Mouse (Mus musculus) spleen, embryonic (tissue): ENCODE data around the gene Hoxd3.

Experiments
- CTCF ChIA-PET: fragments of 350-600 bp; sonication (Branson Sonifier 250); formaldehyde crosslinking; loops from one replicate; lab custom pipeline; 2022; lab: Charles Lee

Gene Hoxd3

GRCm38 (mm10) chr2:74739869-74740268 is 28.1 kb downstream of the Hoxd3 start:
- CTCF ChIA-PET, result no interaction called here

GRCm38 (mm10) chr2:74740311-74741091 is 28.8 kb downstream of the Hoxd3 start:
- CTCF ChIA-PET, result no interaction called here

- CTCF ChIA-PET, result no interaction called here
Measured at GRCm38 (mm10) chr2:74741252-74741978, 29.7 kb downstream of the Hoxd3 start.

GRCm38 (mm10) chr2:74741979-74742277 is 30.2 kb downstream of the Hoxd3 start:
- CTCF ChIA-PET, result no interaction called here

GRCm38 (mm10) chr2:74745540-74746297 is 34.0 kb downstream of the Hoxd3 start:
- CTCF ChIA-PET, result interaction anchor here (0.6 kb wide), 1 partner anchor 55 kb away, joined by 3 read pairs; no protein-coding TSS in a partner anchor

GRCm38 (mm10) chr2:74746298-74746921 is 34.7 kb downstream of the Hoxd3 start:
- CTCF ChIA-PET, result no interaction called here

- CTCF ChIA-PET, result no interaction called here
Measured at GRCm38 (mm10) chr2:74747006-74747405, 35.3 kb downstream of the Hoxd3 start.

GRCm38 (mm10) chr2:74747661-74748141 is 36.0 kb downstream of the Hoxd3 start:
- CTCF ChIA-PET, result no interaction called here

GRCm38 (mm10) chr2:74748436-74748995 is 36.8 kb downstream of the Hoxd3 start:
- CTCF ChIA-PET, result no interaction called here

GRCm38 (mm10) chr2:74749337-74750121 is 37.8 kb downstream of the Hoxd3 start:
- CTCF ChIA-PET, result no interaction called here

- CTCF ChIA-PET, result no interaction called here
Measured at GRCm38 (mm10) chr2:74750731-74751250, 39.1 kb downstream of the Hoxd3 start.

GRCm38 (mm10) chr2:74751861-74752260 is 40.1 kb downstream of the Hoxd3 start:
- CTCF ChIA-PET, result no interaction called here

- CTCF ChIA-PET, result no interaction called here
Measured at GRCm38 (mm10) chr2:74752431-74753174, 40.9 kb downstream of the Hoxd3 start.

GRCm38 (mm10) chr2:74753175-74753523 is 41.4 kb downstream of the Hoxd3 start:
- CTCF ChIA-PET, result interaction anchor here (0.6 kb wide), 1 partner anchor 312 kb away, joined by 4 read pairs; no protein-coding TSS in a partner anchor

- CTCF ChIA-PET, result interaction anchor here (0.6 kb wide), 1 partner anchor 311 kb away, joined by 4 read pairs; no protein-coding TSS in a partner anchor
Measured at GRCm38 (mm10) chr2:74753711-74754110, 42.0 kb downstream of the Hoxd3 start.

GRCm38 (mm10) chr2:74760146-74760545 is 48.4 kb downstream of the Hoxd3 start:
- CTCF ChIA-PET, result interaction anchor here (0.6 kb wide), 1 partner anchor 17 kb away, joined by 4 read pairs; no protein-coding TSS in a partner anchor

GRCm38 (mm10) chr2:74761941-74762340 is 50.2 kb downstream of the Hoxd3 start:
- CTCF ChIA-PET, result no interaction called here

GRCm38 (mm10) chr2:74762522-74763244 is 51.0 kb downstream of the Hoxd3 start, which contains the start of gene Hoxd1:
Gene Hoxd1 (plus strand): TSS chr2:74762980.
- CTCF ChIA-PET, result no interaction called here
